Mouse (Mus musculus) stomach, embryonic 14.5 days (tissue): ENCODE measurements around the gene Lmo4. TPM values are rescaled to one million over a fixed set of nuclear protein-coding genes. Genes with fewer than 3 reads are reported as not detected.

ENCODE experiments used
- ATAC-seq: fragments of 200-750 bp; cut with Nextera tagmentation; 2 replicates; pipeline ENCODE4 v1.8.0; 2017; ENCODE audit warnings: low read depth, moderate TSS enrichment; ENCODE audit not compliant: insufficient number of reproducible peaks, insufficient read depth, low FRiP score
- H3K27ac ChIP-seq: fragments of 300-500 bp; sonication (generic); 2 replicates; pipeline ENCODE4 v1.5.1; 2014; ENCODE audit warnings: mild to moderate bottlenecking, low read length, moderate library complexity, mixed read lengths
- H3K27me3 ChIP-seq: fragments of 300-500 bp; sonication (generic); 2 replicates; pipeline ENCODE4 v1.6.1; 2014; ENCODE audit warnings: low read length, control low read depth, mixed read lengths; ENCODE audit not compliant: control insufficient read depth, insufficient read depth
- H3K36me3 ChIP-seq: fragments of 300-500 bp; sonication (generic); 2 replicates; pipeline ENCODE4 v1.6.1; 2014; ENCODE audit warnings: mild to moderate bottlenecking, control low read depth, low read length, moderate library complexity, mixed read lengths; ENCODE audit not compliant: control insufficient read depth, insufficient read depth
- H3K4me1 ChIP-seq: fragments of 300-500 bp; sonication (generic); 2 replicates; pipeline ENCODE4 v1.6.1; 2014; ENCODE audit warnings: low read length, control low read depth, mixed read lengths; ENCODE audit not compliant: control insufficient read depth, insufficient read depth
- H3K4me2 ChIP-seq: fragments of 300-500 bp; sonication (generic); replicated peaks from 2 replicates; pipeline ENCODE4 v1.6.1; 2014; ENCODE audit warnings: low read depth, low read length, control low read depth
- H3K4me3 ChIP-seq: fragments of 300-500 bp; sonication (generic); 2 replicates; pipeline ENCODE4 v1.5.1; 2014; ENCODE audit warnings: low read depth, low read length, control low read depth
- H3K9ac ChIP-seq: fragments of 300-500 bp; sonication (generic); replicated peaks from 2 replicates; pipeline ENCODE4 v1.6.1; 2014; ENCODE audit warnings: low read depth, mild to moderate bottlenecking, control low read depth, low read length, moderate library complexity, mixed read lengths
- H3K9me3 ChIP-seq: fragments of 300-500 bp; sonication (generic); 2 replicates; pipeline ENCODE4 v1.6.1; 2016; ENCODE audit warnings: low read depth, low read length, control low read depth; ENCODE audit not compliant: control insufficient read depth
- WGBS: fragments of 180-500 bp; shearing (Covaris S2); extraction: QIAGEN DNeasy Blood & Tissue Kit; methylation state at CpG from one replicate; pipeline ENCODE4 v1.1.7; 2014; 5-methylcytosine and 5-hydroxymethylcytosine counted together
- polyA plus RNA-seq: library from polyadenylated mRNA; unstranded; fragments of >200 nt; fragmentation: Nextera tagmentation; extraction: Ambion mirVana; gene quantifications from 2 replicates; pipeline ENCODE4 v1.2.1, GENCODE M21; 2014

The Lmo4 gene
- polyA plus RNA-seq, 1 experiment from 2014 or later: 95.2 TPM

GRCm38 (mm10) chr3:144207498-144207897 is 2.5 kb upstream of the Lmo4 start:
- no peaks in the 10 kb centered on the region for H3K27me3 ChIP-seq
- no peaks in the 10 kb centered on the region for H3K36me3 ChIP-seq
- no peak overlapping the region for H3K4me2 ChIP-seq
- no peak overlapping the region for H3K9ac ChIP-seq
- no peak overlapping the region for H3K27ac ChIP-seq
- no peak for ATAC-seq
- 0 out of 2 replicates have a peak, but pooled peaks cover 2% of the 10 kb centered on the region for H3K4me1 ChIP-seq
- H3K4me3 ChIP-seq: no peak overlapping the region
- H3K9me3 ChIP-seq: no peaks in the 10 kb centered on the region
- 54% methylated on average over 5 of the region's 5 CpGs for WGBS

- H3K36me3 ChIP-seq: no peaks in the 10 kb centered on the region
- ATAC-seq: no peak
- no peak overlapping the region for H3K27ac ChIP-seq
- H3K9ac ChIP-seq: no peak overlapping the region
- no peaks in the 10 kb centered on the region for H3K27me3 ChIP-seq
- H3K4me1 ChIP-seq: 0 out of 2 replicates have a peak, but pooled peaks cover 2% of the 10 kb centered on the region
- H3K9me3 ChIP-seq: no peaks in the 10 kb centered on the region
- H3K4me3 ChIP-seq: no peak overlapping the region
- 91% methylated on average over 1 of the region's 1 CpGs for WGBS
- H3K4me2 ChIP-seq: no peak overlapping the region
These were observed 1.9 kb upstream of the Lmo4 start for GRCm38 (mm10) chr3:144206942-144207341.

GRCm38 (mm10) chr3:144206261-144206660 is 1.2 kb upstream of the Lmo4 start:
- Histone ChIP-seq H3K9ac (0 out of 2 replicates have a peak overlapping the region, but pooled peaks have one; percentile 98), H3K27me3 (no peaks in the 10 kb centered on the region), H3K9me3 (no peaks in the 10 kb centered on the region), H3K4me1 (0 out of 2 replicates have a peak, but pooled peaks cover 2% of the 10 kb centered on the region), H3K36me3 (no peaks in the 10 kb centered on the region), H3K4me3 (peak overlapping the region; percentile 94), H3K27ac (peak overlapping the region; percentile 99; the same call in 1 of the 2 replicates), H3K4me2 (peak overlapping the region; percentile 84)
- WGBS: 12% methylated on average over 3 of the region's 3 CpGs
- ATAC-seq: no peak

- Histone ChIP-seq H3K9me3 (no peaks in the 10 kb centered on the region), H3K27me3 (no peaks in the 10 kb centered on the region), H3K4me3 (peak overlapping the region; percentile 94), H3K9ac (peak overlapping the region; percentile 98), H3K27ac (peak overlapping the region; percentile 99), H3K4me1 (peaks cover 8% of the 10 kb centered on the region), H3K4me2 (peak overlapping the region; percentile 84), H3K36me3 (peaks cover 1% of the 10 kb centered on the region; the same call in 1 of the 2 replicates)
- 1% methylated on average over 54 of the region's 69 CpGs for WGBS
- peak; percentile 90 for ATAC-seq
These were observed 532 bp upstream of the Lmo4 start for GRCm38 (mm10) chr3:144205351-144206153.

- H3K9ac ChIP-seq: peak overlapping the region; percentile 98
- H3K36me3 ChIP-seq: peaks cover 4% of the 10 kb centered on the region; the same call in 1 of the 2 replicates
- under 1% methylated on average over 5 of the region's 5 CpGs for WGBS
- peak overlapping the region; percentile 84 for H3K4me2 ChIP-seq
- H3K27ac ChIP-seq: peak overlapping the region; percentile 99
- H3K9me3 ChIP-seq: no peaks in the 10 kb centered on the region
- ATAC-seq: no peak
- peaks cover 17% of the 10 kb centered on the region for H3K4me1 ChIP-seq
- H3K4me3 ChIP-seq: peak overlapping the region; percentile 94
- no peaks in the 10 kb centered on the region for H3K27me3 ChIP-seq
These were observed 1.0 kb downstream of the Lmo4 start for GRCm38 (mm10) chr3:144203988-144204412.

- under 1% methylated on average over 15 of the region's 15 CpGs for WGBS
- Histone ChIP-seq H3K27ac (peak overlapping the region; percentile 99), H3K4me2 (peak overlapping the region; percentile 84), H3K4me1 (peaks cover 17% of the 10 kb centered on the region), H3K27me3 (no peaks in the 10 kb centered on the region), H3K9ac (peak overlapping the region; percentile 98), H3K9me3 (no peaks in the 10 kb centered on the region), H3K4me3 (peak overlapping the region; percentile 94), H3K36me3 (peaks cover 4% of the 10 kb centered on the region; the same call in 1 of the 2 replicates)
- no peak for ATAC-seq
These were observed 1.6 kb downstream of the Lmo4 start for GRCm38 (mm10) chr3:144203259-144203987.

- Histone ChIP-seq H3K9me3 (no peaks in the 10 kb centered on the region), H3K4me3 (peak overlapping the region; percentile 94), H3K36me3 (peaks cover 4% of the 10 kb centered on the region; the same call in 1 of the 2 replicates), H3K4me2 (peak overlapping the region; percentile 84), H3K4me1 (peaks cover 19% of the 10 kb centered on the region), H3K9ac (peak overlapping the region; percentile 98), H3K27me3 (no peaks in the 10 kb centered on the region), H3K27ac (peak overlapping the region; percentile 99)
- 0% methylated on average over 14 of the region's 14 CpGs for WGBS
- no peak for ATAC-seq
These were observed 2.3 kb downstream of the Lmo4 start for GRCm38 (mm10) chr3:144202574-144203258.
